ENCODE assay signal across 16 mouse cellular contexts in the genomic region with DNA sequence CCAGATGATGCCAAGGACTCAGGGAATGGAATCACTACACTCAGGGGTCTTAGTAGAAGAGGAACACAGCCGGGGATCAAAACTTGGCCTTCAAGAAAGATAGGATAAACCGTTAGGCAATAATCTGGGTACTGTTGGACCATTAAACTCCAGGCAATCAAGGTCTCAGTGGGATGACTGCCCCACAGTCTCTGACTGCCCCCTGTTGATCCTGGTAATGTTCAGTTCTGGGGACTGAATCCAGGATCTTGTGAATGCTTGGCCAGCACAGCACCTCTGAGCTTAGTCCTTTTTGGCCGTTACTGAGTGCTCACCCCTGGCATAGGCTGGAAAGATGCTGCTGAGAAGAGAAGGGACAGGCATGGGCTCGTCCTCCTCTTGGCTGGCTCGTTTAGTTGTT. TPM values are rescaled to one million over a fixed set of nuclear protein-coding genes. Genes with fewer than 3 reads are reported as not detected.
A peak's percentile ranks its signal among the peaks of the same experiment; 100 is the strongest.
DNase-seq lines count a peak whose midpoint lies in the region; TF ChIP-seq lines count a peak whose summit lies in the region.
"Had no signal": no experiment of that assay in that cellular context is flagged by ENCODE, and none has a peak within 500 bp of the region (broad histone marks: within the 10 kb centered on the region; RNA-seq: fewer than 3 reads in every experiment).

No protein-coding gene starts in this region.

- intact Hi-C loops in heart, adult 2 months (cut with DNase I): no loop called here
- intact Hi-C loops in heart, postnatal 25 days (cut with DNase I): loop anchor here (5.0 kb wide), 1 partner anchor 311 kb away; no protein-coding TSS in a partner anchor
- intact Hi-C loops in left cerebral cortex, adult 2 months (cut with DNase I): no loop called here
- intact Hi-C loops in left cerebral cortex, postnatal 36 days (cut with DNase I): no loop called here

- DNase-seq in heart, adult 2 months: no peak
- no peak for DNase-seq in heart, postnatal 25 days (ENCODE audit: low spot score)
- DNase-seq in left cerebral cortex, adult 2 months (ENCODE audit: extremely low spot score in 1 of 2, low spot score in 2 of 2): no peak
- DNase-seq in left cerebral cortex, postnatal 36 days (ENCODE audit: low spot score in 2 of 2): no peak
- peak; percentile 12 for DNase-seq in adipocyte (ENCODE audit: low spot score)
- DNase-seq in fibroblast of lung, adult 2 months (ENCODE audit: low read depth): peak; percentile 28
- DNase-seq in urinary bladder, postnatal 36 days (ENCODE audit: low spot score in 2 of 2): no peak
- DNase-seq: kidney, postnatal 14 days; lung, postnatal 4 days; right cerebral cortex, postnatal 14 days; thymus, postnatal 14 days had no signal

- TF ChIP-seq CTCF in heart, adult 2 months (IDR thresholded peaks at IDR 0.05): peak; percentile 49
- TF ChIP-seq CTCF in left cerebral cortex, adult 2 months (IDR thresholded peaks at IDR 0.05): peak; percentile 21

- H3K27ac ChIP-seq in heart, adult 2 months: no peak overlapping the region
- H3K27ac ChIP-seq in left cerebral cortex, adult 2 months: no peak overlapping the region
- H3K27ac ChIP-seq: embryonic facial prominence, embryonic 12.5 days; heart, embryonic 15.5 days; limb, embryonic 13.5 days; liver, embryonic 15.5 days had no signal

- TF ChIP-seq POLR2A in heart, adult 2 months (IDR thresholded peaks at IDR 0.05; ENCODE audit: insufficient read depth, low read depth, low read length): no peak

- no peak overlapping the region for H3K9ac ChIP-seq in heart, adult 2 months (ENCODE audit: low read depth, low read length)
- H3K9ac ChIP-seq: embryonic facial prominence, embryonic 12.5 days; heart, embryonic 15.5 days; limb, embryonic 13.5 days; liver, embryonic 15.5 days had no signal

- TF ChIP-seq EP300 in heart, adult 2 months (IDR thresholded peaks at IDR 0.05; ENCODE audit: insufficient read depth, low read depth, low read length): no peak

- peaks cover 31% of the 10 kb centered on the region for H3K4me1 ChIP-seq in heart, adult 2 months (ENCODE audit: control insufficient read depth, insufficient read depth, low read length)

- H3K36me3 ChIP-seq in heart, adult 2 months (ENCODE audit: control insufficient read depth, insufficient read depth, low read length): no peaks in the 10 kb centered on the region
- H3K36me3 ChIP-seq: embryonic facial prominence, embryonic 12.5 days; G1E; heart, embryonic 15.5 days; limb, embryonic 13.5 days; liver, embryonic 15.5 days had no signal

- H3K27me3 ChIP-seq in heart, adult 2 months (ENCODE audit: control insufficient read depth, insufficient read depth, low read length): no peaks in the 10 kb centered on the region
- H3K27me3 ChIP-seq: embryonic facial prominence, embryonic 12.5 days; heart, embryonic 15.5 days; limb, embryonic 13.5 days; liver, embryonic 15.5 days had no signal

- WGBS in heart, adult 2 months: 46% methylated on average over 5 of the region's 5 CpGs

- H3K79me2 ChIP-seq in heart, adult 2 months (replicated peaks; ENCODE audit: control insufficient read depth, insufficient read depth, low read length): no peaks in the 10 kb centered on the region

- H3K4me3 ChIP-seq in heart, adult 2 months: no peak overlapping the region
- H3K4me3 ChIP-seq in left cerebral cortex, adult 2 months: no peak overlapping the region
- H3K4me3 ChIP-seq: embryonic facial prominence, embryonic 12.5 days; heart, embryonic 15.5 days; limb, embryonic 13.5 days; liver, embryonic 15.5 days had no signal

RNA-seq across cellular contexts. Expression of gene Tead1, which starts 34.4 kb away (rescaled TPM):
- total RNA-seq in heart, adult 2 months (2021): 100 to 1,000 TPM; 169 to 195 TPM
- polyA plus RNA-seq in heart, adult 2 months (2012; rRNA removed): 39.5 and 67.4 TPM in 2 replicates
- total RNA-seq in heart, postnatal 25 days (2021): 100 to 1,000 TPM; 181 to 186 TPM
- 10 to 100 TPM; 12.8 to 14.6 TPM for total RNA-seq in left cerebral cortex, adult 2 months (2021)
- 10 to 100 TPM; 12.6 to 15.8 TPM for total RNA-seq in left cerebral cortex, postnatal 36 days (2021)
- polyA plus RNA-seq: G1E had no signal

Comparison
In these comparisons a context has a peak if more than half of its experiments do, and no peak if none do; other contexts are left out.
1. DNase-seq: peak in adipocyte (single experiment) and fibroblast of lung, adult 2 months (single experiment); none in heart, adult 2 months (0 of 2), heart, postnatal 25 days (single experiment), left cerebral cortex, adult 2 months (0 of 2), left cerebral cortex, postnatal 36 days (0 of 2) and urinary bladder, postnatal 36 days (0 of 2).
2. RNA of gene Tead1, which starts 34.4 kb away (total RNA-seq): 169 to 195 TPM in heart, adult 2 months and 181 to 186 TPM in heart, postnatal 25 days; 12.6 to 15.8 TPM in left cerebral cortex, postnatal 36 days and 12.8 to 14.6 TPM in left cerebral cortex, adult 2 months; every median in the first group is over 10 times any median in the second.